Comparison of ENCODE assay signal across 17 mouse cellular contexts in genomic region chr6:84745570-84745969, GRCm38 (mm10).
DNase-seq lines count a peak whose midpoint lies in the region; ATAC-seq lines count a peak whose summit lies in the region.
"Had no signal": no experiment of that assay in that cellular context is flagged by ENCODE, and none has a peak within 500 bp of the region (broad histone marks: within the 10 kb centered on the region; RNA-seq: fewer than 3 reads in every experiment).

No protein-coding gene starts in this region.

- no peak overlapping the region for H3K4me2 ChIP-seq in midbrain, embryonic 14.5 days (ENCODE audit: low read length)
- H3K4me2 ChIP-seq in midbrain, embryonic 15.5 days = no peak overlapping the region
- no peak overlapping the region for H3K4me2 ChIP-seq in hindbrain, embryonic 12.5 days (replicated peaks)
- no peak overlapping the region for H3K4me2 ChIP-seq in hindbrain, embryonic 15.5 days
- H3K4me2 ChIP-seq: embryonic facial prominence, embryonic 12.5 days; forebrain, embryonic 15.5 days had no signal

- H3K36me3 ChIP-seq in midbrain, embryonic 14.5 days (ENCODE audit: control insufficient read depth, insufficient read depth, low read length) = no peaks in the 10 kb centered on the region
- no peaks in the 10 kb centered on the region for H3K36me3 ChIP-seq in midbrain, embryonic 15.5 days (replicated peaks)
- no peaks in the 10 kb centered on the region for H3K36me3 ChIP-seq in hindbrain, embryonic 12.5 days
- no peaks in the 10 kb centered on the region for H3K36me3 ChIP-seq in hindbrain, embryonic 15.5 days
- H3K36me3 ChIP-seq: embryonic facial prominence, embryonic 12.5 days; forebrain, embryonic 15.5 days; G1E; heart, embryonic 10.5 days had no signal

- WGBS in midbrain, embryonic 14.5 days = 91% methylated on average over 7 of the region's 7 CpGs
- WGBS in midbrain, embryonic 15.5 days = 91% methylated on average over 7 of the region's 7 CpGs
- WGBS in hindbrain, embryonic 12.5 days = 62% methylated on average over 7 of the region's 7 CpGs
- WGBS in hindbrain, embryonic 15.5 days = 63% methylated on average over 7 of the region's 7 CpGs

- H3K9ac ChIP-seq in midbrain, embryonic 14.5 days (replicated peaks; ENCODE audit: low read length) = no peak overlapping the region
- H3K9ac ChIP-seq in midbrain, embryonic 15.5 days = no peak overlapping the region
- no peak overlapping the region for H3K9ac ChIP-seq in hindbrain, embryonic 12.5 days
- no peak overlapping the region for H3K9ac ChIP-seq in hindbrain, embryonic 15.5 days
- H3K9ac ChIP-seq: embryonic facial prominence, embryonic 12.5 days; forebrain, embryonic 15.5 days had no signal

- no peaks in the 10 kb centered on the region for H3K27me3 ChIP-seq in midbrain, embryonic 14.5 days (ENCODE audit: control insufficient read depth, insufficient read depth, low read length)
- no peaks in the 10 kb centered on the region for H3K27me3 ChIP-seq in midbrain, embryonic 15.5 days (replicated peaks)
- H3K27me3 ChIP-seq in hindbrain, embryonic 12.5 days = no peaks in the 10 kb centered on the region
- no peaks in the 10 kb centered on the region for H3K27me3 ChIP-seq in hindbrain, embryonic 15.5 days
- H3K27me3 ChIP-seq: embryonic facial prominence, embryonic 12.5 days; forebrain, embryonic 15.5 days had no signal

- H3K4me1 ChIP-seq in midbrain, embryonic 14.5 days (ENCODE audit: control insufficient read depth, insufficient read depth, low read length) = peaks cover 15% of the 10 kb centered on the region
- H3K4me1 ChIP-seq in midbrain, embryonic 15.5 days = peaks cover 13% of the 10 kb centered on the region
- H3K4me1 ChIP-seq in hindbrain, embryonic 12.5 days = peaks cover 17% of the 10 kb centered on the region
- H3K4me1 ChIP-seq in hindbrain, embryonic 15.5 days (replicated peaks) = peaks cover 23% of the 10 kb centered on the region
- H3K4me1 ChIP-seq: heart, embryonic 10.5 days had no signal

- no peak overlapping the region for H3K4me3 ChIP-seq in midbrain, embryonic 14.5 days (replicated peaks; ENCODE audit: low read depth, low read length)
- H3K4me3 ChIP-seq in midbrain, embryonic 15.5 days = no peak overlapping the region
- no peak overlapping the region for H3K4me3 ChIP-seq in hindbrain, embryonic 12.5 days
- H3K4me3 ChIP-seq in hindbrain, embryonic 15.5 days = no peak overlapping the region
- H3K4me3 ChIP-seq: embryonic facial prominence, embryonic 12.5 days; forebrain, embryonic 15.5 days; heart, embryonic 10.5 days had no signal

- no peaks in the 10 kb centered on the region for H3K9me3 ChIP-seq in midbrain, embryonic 14.5 days (ENCODE audit: control insufficient read depth, low read length)
- no peaks in the 10 kb centered on the region for H3K9me3 ChIP-seq in midbrain, embryonic 15.5 days
- H3K9me3 ChIP-seq in hindbrain, embryonic 12.5 days (replicated peaks) = no peaks in the 10 kb centered on the region
- no peaks in the 10 kb centered on the region for H3K9me3 ChIP-seq in hindbrain, embryonic 15.5 days
- H3K9me3 ChIP-seq: embryonic facial prominence, embryonic 12.5 days; forebrain, embryonic 15.5 days; G1E; heart, embryonic 10.5 days had no signal

- ATAC-seq in midbrain, embryonic 14.5 days (ENCODE audit: low FRiP score, low TSS enrichment) = no peak
- no peak for ATAC-seq in midbrain, embryonic 15.5 days (replicated peaks)
- 0 out of 2 replicates have a peak, but pooled peaks have one; percentile 39 for ATAC-seq in hindbrain, embryonic 12.5 days (ENCODE audit: low FRiP score)
- ATAC-seq in hindbrain, embryonic 15.5 days (ENCODE audit: low FRiP score, low read depth) = peak; percentile 53; the same call in 1 of the 2 replicates
- ATAC-seq in CD4-positive, CD25-positive, alpha-beta regulatory T cell, adult 4 months = no peak
- ATAC-seq: forebrain, embryonic 15.5 days had no signal

- peak overlapping the region; percentile 50; the same call in 1 of the 2 replicates for H3K27ac ChIP-seq in midbrain, embryonic 14.5 days (replicated peaks; ENCODE audit: low read depth, low read length)
- no peak overlapping the region for H3K27ac ChIP-seq in midbrain, embryonic 15.5 days
- H3K27ac ChIP-seq in hindbrain, embryonic 12.5 days = peak overlapping the region; percentile 44
- peak overlapping the region; percentile 37; the same call in 1 of the 2 replicates for H3K27ac ChIP-seq in hindbrain, embryonic 15.5 days (replicated peaks)
- H3K27ac ChIP-seq: embryonic facial prominence, embryonic 12.5 days; forebrain, embryonic 15.5 days; heart, embryonic 10.5 days had no signal

- DNase-seq in midbrain, embryonic 14.5 days = no peak
- DNase-seq in right cerebral cortex, postnatal 14 days = no peak
- DNase-seq: adrenal gland, adult 8-10 months; adrenal gland, postnatal 36 days; cerebellum, adult 2 months; cerebellum, postnatal 25 days; gastrocnemius, postnatal 36 days; heart, adult 18-20 months; heart, postnatal 10 days had no signal

Comparison
In these comparisons a context has a peak if more than half of its experiments do, and no peak if none do; other contexts are left out.
1. ATAC-seq: peak in hindbrain, embryonic 12.5 days (single experiment) and hindbrain, embryonic 15.5 days (single experiment); none in midbrain, embryonic 14.5 days (single experiment), midbrain, embryonic 15.5 days (single experiment) and CD4-positive, CD25-positive, alpha-beta regulatory T cell, adult 4 months (single experiment).